Mouse (Mus musculus) stomach, postnatal 0 days (tissue): ENCODE results near the gene Lgi1.

ENCODE experiments used
- CTCF ChIP-seq: IDR thresholded peaks from 2 replicates; pipeline ENCODE4 v1.5.1; 2016; ENCODE audit warnings: antibody characterized with exemption, low read depth, mild to moderate bottlenecking, moderate library complexity
- EP300 ChIP-seq: optimal IDR thresholded peaks from 2 replicates; pipeline ENCODE3; 2016; ENCODE audit warnings: antibody characterized with exemption

DNA sequence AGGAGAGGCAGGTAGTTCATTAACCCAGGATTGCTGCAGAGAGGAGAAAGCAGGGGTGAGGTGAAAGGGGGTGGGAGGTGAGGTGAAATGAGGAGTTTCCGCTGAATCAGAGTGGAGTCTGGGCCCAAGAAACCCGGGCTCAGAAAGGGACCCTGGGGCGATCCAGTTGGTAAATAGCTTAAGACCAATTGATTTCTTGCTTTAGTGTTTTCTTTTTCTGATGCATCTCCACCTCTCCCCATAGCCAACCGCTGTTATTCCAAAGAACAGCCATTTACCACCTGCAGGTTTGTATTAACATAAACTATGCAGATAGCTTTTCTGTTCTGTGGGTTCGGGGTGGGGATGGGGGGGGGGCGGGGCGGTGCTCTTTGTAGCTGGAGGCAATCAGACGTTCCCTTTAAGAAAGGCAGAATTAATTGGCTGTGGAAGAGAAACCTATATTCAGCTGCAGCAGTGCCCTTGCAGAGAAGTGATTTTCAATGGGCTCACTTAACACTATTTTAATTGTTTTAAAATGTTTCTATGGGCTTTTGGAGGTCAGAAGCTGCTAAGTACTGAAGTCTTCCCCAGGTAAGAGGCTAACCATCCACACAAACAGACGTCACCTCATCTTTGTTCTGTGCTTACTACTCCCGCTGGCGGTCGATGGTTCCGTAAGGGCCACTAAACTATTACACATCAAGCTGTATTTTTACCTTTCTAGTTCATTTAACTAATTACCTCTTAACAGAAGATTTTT is 84.1 kb downstream of the Lgi1 start:
- TF ChIP-seq EP300 (no peak), CTCF (no peak)
